Mouse (Mus musculus) brain, embryonic 14.5 days (tissue): ENCODE data around the gene Fmc1. TPM values are rescaled to one million over a fixed set of nuclear protein-coding genes. Genes with fewer than 3 reads are reported as not detected.

Experiments
- DNase-seq: peaks from one replicate; pipeline ENCODE4 v3.0.0-alpha.2; 2011; ENCODE audit warnings: low read depth
- CTCF ChIP-seq: fragments of 200-500 bp; IDR thresholded peaks from 2 replicates; pipeline ENCODE4 v1.5.1; 2012; ENCODE audit warnings: inconsistent platforms, mild to moderate bottlenecking, moderate library complexity, borderline replicate concordance; ENCODE audit not compliant: insufficient read depth, insufficient read length; ENCODE audit errors: extremely low read depth
- POLR2A ChIP-seq: fragments of 200-500 bp; IDR thresholded peaks from 2 replicates; pipeline ENCODE4 v1.6.1; 2012; ENCODE audit warnings: mild to moderate bottlenecking, inconsistent platforms, borderline replicate concordance; ENCODE audit not compliant: poor library complexity, insufficient read depth, insufficient read length, severe bottlenecking; ENCODE audit errors: extremely low read depth
- polyA plus RNA-seq: library from polyadenylated mRNA; depleted of rRNA; stranded (reverse); fragments of >200 nt; gene quantifications from 2 replicates; pipeline ENCODE4 v1.2.3, GENCODE M21; 2012; rRNA removed

The Fmc1 gene
- polyA plus RNA-seq, 1 experiment, result 135 TPM

GRCm38 (mm10) chr6:38580112-38580857 lies 47.0 kb downstream of the Fmc1 start:
- TF ChIP-seq POLR2A, result no peak
- no peak for TF ChIP-seq CTCF
- DNase-seq, result no peak

DNA sequence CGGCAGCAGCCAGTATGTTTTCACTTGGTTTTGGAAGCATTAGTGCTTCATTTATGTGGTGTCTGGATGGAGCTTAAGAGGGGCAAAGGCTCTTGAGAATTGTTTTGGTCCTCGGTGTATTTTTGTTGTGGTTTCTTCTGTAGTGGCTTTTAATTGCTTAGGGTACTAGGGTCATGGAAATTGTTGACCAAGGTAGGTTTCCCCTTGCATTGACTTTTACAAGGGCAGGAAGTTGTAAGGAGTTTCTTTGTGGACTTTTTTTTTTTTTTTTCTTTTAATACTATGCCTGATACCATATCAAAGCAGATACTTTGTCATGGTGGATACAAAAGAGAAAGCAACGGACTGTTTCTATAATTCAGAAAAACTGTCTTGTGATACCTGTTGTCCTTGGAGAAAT lies 48.4 kb downstream of the Fmc1 start:
- TF ChIP-seq CTCF (no peak), POLR2A (no peak)
- no peak for DNase-seq

Other genes starting within 250 kb of the Fmc1 start
- gene Zc3hav1l, start 234.2 kb upstream of the Fmc1 start, polyA plus RNA-seq, result 29.6 and 33.9 TPM in 2 replicates
- 0.90 and 1.5 TPM in 2 replicates for gene Zc3hav1, start 178.9 kb upstream of the Fmc1 start, polyA plus RNA-seq
- gene Ttc26, start 152.0 kb upstream of the Fmc1 start, polyA plus RNA-seq, result 8.7 and 9.0 TPM in 2 replicates
- 29.4 and 37.1 TPM in 2 replicates for gene Ubn2, start 99.6 kb upstream of the Fmc1 start, polyA plus RNA-seq
- gene Luc7l2, start 17.8 kb downstream of the Fmc1 start, polyA plus RNA-seq, result 103 and 149 TPM in 2 replicates
- 0.18 and 0.36 TPM in 2 replicates for gene Klrg2, start 103.7 kb downstream of the Fmc1 start, polyA plus RNA-seq
- gene Clec2l, start 129.6 kb downstream of the Fmc1 start, polyA plus RNA-seq, result 40.3 and 41.3 TPM in 2 replicates